Mouse (Mus musculus) right cerebral cortex, postnatal 4 days (tissue): ENCODE measurements around the gene Pank4.

Experiments
- DNase-seq: peaks from one replicate; pipeline ENCODE4 v3.0.0-alpha.2; 2022

Pank4 gene

GRCm38 (mm10) chr4:154944121-154944590 is 19.8 kb upstream of the Pank4 start:
- peak; percentile 43 for DNase-seq

- DNase-seq = peak; percentile 61
Observed at GRCm38 (mm10) chr4:154946319-154946718, 17.6 kb upstream of the Pank4 start.

DNA sequence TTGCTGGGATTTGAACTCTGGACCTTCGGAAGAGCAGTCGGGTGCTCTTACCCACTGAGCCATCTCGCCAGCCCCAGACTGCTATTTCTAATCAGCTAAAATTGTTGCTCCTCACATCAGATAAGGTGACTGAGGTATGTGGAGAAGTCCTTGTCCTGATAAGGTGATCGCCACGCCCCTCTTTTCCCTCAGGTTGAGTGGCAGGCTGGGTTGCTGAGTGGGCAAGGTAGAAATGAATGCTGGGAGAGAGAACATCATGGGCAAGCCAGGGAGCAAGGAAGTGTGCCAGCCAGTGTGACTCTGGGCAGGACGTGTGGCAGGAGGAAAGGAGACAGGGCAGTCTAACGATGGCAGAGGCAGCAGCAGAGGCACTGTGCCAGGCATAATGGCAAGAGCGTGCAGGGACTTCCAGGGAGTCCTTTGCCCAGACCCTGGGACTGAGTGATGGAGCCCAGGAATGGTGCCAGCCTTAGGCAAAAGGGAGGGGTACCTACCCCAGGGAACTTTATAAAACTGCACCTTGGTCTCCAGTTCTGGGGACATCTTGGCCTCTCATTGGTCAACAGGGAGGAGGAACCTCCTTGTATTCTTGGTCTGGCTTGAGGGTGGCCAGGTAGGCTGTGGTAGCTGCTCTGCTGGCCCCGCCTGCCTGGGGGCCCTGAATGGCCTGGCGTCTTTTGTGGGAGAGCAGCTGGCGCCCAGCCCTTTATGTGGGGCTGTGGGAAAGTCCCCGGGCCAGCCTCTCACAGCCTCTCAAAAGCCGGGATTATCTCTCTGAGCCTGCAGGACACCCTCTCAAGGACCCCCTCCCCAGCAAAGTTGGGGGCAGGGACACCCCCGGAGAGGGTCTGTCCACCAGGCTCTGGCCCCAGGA is 15.6 kb upstream of the Pank4 start:
- peak; percentile 73 for DNase-seq

DNA sequence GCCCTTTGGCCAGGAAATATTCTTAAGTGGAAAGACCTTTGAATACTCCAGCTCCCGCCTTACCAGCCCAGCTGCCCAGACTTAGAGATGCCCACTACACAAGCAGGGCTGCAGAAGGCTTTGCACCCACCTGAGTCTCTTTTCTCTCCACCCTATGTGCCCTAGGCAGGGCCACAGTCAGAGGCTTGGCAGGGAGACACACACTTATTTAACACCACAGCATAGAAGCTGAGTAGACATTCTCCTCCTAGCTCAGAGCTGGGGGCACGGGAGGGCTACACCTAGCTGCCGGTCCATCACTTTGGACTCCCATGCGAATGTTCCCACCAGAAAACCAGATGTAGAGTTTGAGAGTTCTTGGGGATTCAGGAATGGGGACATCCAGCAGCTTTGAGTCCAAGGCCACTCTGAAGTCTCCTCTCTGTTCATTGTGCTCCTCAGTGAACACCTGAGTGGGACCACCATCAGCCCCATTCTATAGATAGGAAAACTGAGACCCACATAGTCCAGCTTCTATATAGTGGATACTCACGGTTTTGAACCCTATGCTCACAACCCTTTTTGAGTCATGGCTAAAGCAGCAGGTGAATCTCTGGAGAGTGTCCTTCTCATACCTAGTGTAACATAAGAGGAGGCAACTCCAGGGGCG is 14.9 kb upstream of the Pank4 start:
- DNase-seq = no peak

- no peak for DNase-seq
Observed at GRCm38 (mm10) chr4:154949589-154949982, 14.3 kb upstream of the Pank4 start.

DNA sequence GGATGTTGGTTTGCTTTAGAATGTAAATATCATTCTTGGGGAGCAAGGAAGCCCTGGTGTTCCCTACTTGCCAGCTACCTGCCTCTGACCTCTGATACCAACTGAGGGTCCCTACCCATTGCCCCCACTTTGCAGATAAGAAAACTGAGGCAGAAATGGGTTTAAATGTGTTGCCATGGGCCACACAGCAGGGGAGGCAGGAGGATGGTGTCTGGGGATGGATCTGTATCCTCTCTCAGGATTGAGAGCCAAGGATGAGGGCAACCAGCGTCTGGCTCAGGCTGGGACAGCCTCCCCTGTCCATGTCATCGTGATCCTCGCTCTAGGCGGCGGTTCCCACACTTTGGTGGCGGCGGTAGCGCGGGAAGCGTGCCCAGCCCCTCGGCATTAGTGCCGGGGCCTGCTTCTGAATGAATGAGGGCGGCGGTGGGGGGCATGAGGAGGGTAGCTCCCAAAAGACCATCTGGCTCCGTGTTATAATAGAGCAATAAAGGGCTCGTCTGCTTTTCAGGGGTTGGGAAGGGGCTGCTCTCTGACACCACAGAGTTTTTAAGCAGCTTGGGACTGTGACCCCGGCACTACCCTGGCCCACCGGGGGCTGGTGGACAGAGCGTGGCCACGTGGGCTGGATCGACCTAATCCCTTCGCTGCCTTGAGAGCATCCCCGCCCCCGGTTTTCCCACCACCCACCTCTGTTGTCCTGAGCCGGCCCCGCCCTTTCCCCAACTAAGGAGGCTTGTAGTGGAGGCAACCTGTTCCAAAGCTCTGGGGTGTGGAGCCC is 11.3 kb upstream of the Pank4 start:
- DNase-seq = peak; percentile 47

DNA sequence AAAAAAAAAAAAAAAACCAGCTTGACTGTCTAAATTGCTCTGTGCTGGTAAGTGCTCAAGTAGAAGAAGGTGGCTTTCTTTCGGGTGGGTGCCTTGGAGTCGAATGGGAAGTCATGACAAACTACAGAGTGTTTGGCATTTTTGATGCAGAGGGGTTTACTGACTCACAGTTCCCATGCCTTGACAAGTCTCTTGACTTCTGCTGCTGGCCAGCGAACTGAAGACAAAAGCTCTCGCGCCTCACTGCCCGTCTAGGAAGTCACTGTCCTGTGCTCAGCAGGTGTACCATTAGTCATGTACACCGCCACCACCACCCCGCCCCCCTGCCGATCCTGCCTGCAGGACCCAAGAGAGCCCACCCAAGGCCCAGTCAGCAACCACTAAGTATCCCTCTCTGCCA is 7.3 kb upstream of the Pank4 start:
- no peak for DNase-seq

DNA sequence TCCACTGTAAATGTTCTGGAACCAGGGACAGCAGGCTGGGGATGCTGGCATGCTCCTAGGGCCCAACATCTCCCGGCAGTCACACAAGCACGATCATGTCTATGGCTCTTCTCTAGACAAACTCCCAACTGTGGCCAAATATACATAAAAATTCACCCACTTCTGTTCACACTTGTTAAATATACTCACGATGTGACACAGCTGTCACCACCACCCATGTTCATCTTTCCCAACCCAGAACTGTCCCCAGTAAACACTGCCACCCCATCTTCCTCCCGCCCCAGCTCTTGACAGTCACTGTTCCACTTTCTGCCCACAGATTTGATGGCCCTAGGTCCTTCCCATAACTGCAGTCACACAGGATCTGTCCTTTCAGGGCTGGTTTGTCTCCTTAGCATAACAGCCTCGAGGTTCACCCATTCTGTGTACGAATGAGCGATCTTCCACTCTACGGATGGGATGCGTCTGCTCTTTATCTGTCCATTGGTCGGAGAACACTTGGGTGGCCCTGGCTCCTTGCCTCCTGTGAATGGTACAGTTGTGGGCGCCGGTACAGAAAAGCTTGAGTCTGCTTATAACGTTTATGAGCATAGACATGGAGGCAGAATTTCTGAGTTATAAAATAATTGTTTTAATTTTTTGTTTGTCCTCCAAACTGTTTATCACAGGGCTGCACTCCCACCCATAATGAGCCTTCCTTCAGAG is 6.5 kb upstream of the Pank4 start:
- no peak for DNase-seq

GRCm38 (mm10) chr4:154958171-154958570 is 5.8 kb upstream of the Pank4 start:
- peak; percentile 75 for DNase-seq

DNA sequence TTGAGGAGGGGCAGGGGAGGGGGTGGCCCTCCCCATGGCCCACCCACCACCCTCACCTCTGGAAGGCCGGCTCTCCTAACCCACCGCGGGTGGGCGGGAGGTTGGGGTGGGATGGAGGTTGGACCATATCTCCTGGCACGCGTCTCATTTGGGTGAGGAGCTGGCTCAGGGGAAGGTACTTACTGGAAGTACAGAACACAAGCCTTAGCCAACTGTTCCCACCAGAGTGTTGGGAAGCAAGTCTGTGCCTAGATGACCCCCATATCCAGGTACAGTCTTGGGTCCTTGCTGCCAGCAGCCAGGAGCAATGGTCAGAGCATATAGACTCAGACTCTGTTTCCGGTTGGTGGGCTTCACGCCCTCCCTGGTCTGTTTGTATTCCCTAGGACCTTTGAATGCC is 5.3 kb upstream of the Pank4 start:
- DNase-seq = no peak

- DNase-seq = no peak
Observed at GRCm38 (mm10) chr4:154960021-154960689, 3.8 kb upstream of the Pank4 start.

GRCm38 (mm10) chr4:154960690-154961225 is 3.2 kb upstream of the Pank4 start, which contains the start of gene Hes5:
Gene Hes5, plus strand, starts transcription at chr4:154960923.
- DNase-seq = peak; percentile 65

- DNase-seq = peak; percentile 38
Observed at GRCm38 (mm10) chr4:154961226-154961738, 2.6 kb upstream of the Pank4 start.

DNA sequence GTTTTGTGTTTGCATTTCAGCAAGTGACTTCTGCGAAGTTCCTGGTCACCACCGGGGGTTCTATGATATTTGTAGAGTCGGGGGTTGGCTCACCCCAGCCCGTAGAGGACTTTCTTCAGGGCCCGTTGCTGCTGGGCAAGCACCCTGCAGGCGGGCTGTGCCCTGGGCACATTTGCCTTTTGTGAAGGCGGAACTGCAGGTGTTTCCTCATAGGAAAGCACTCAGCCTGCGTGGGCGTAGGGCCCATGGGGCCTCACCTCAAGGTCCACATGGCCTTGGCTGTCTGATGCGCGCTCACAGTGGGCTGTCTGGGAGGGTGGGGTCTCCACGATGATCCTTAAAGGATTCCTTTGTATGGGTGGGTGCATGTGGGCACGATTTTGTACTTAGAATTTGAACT is 2.0 kb upstream of the Pank4 start:
- DNase-seq = no peak

DNA sequence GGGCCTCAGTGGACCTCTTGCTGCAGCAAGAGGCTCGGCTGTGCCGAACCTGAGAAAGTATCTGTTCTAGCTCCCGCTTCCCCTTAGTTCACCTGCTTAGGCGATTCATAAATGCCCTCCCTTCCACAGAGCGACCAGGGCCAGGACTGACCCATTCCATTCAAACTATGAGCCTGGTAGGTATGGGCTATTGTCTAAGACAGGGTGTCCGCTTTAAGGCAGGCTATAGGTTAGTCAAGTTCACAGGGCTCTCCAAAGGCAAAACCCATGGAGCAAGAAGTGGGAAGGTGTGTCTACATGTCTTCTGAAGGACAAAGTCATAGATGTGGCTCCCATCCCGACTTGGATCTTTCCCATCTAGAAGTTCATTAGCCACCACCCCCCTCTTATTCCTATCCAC is 1.2 kb upstream of the Pank4 start:
- DNase-seq = no peak

GRCm38 (mm10) chr4:154963190-154963836 is 610 bp upstream of the Pank4 start:
- no peak for DNase-seq

DNA sequence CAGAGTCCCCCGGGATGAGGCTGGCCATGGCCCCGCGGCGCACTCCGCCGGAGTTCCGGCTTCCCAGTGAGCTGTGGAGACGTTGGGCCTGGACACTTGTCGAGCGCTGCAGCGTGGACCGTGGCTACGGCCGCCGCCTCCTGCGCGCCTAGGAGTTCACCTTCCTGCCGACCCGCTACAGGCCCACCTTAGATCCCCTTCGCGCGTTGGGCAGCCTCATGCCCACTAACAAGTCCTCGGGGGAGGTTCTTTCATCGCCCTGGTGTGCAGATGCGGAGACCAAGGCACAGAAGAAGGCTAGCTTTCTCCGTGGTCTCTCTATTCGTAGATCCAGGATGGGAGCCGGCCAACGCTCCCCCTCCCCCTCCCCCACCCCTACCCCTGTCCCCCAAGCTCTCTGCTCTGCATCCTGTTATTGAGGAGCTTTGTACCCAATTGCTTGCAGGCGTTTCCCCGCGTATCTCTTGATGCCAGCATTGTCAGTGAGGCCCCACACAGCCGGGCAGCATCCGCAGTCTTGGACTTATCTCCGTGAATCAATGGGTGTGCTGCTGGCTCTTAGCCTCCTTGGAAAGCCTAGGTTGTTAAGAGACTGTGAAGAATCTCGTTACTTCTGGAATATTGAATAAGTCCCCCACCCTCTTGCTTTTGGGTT is 785 bp downstream of the Pank4 start:
- no peak for DNase-seq

DNA sequence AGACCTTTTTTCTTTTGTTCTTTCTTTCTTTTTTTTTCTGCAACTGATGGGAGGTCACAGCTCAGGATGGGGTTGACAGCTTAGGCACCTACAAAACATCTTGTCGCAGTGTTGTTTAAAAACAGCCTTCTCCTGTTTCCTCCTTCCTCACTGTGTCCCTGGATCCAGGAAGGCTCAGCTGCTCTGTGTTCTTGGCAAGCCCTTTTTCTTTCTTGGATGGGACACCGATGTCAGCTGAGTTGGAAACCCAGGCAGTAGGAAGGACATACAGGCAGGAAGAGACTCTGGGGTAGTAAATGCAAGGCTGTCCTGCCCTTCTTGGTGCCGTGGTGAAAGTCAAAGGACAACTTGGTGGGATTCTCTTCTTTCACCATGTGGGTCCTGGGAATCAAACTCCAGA is 1.9 kb downstream of the Pank4 start:
- DNase-seq = no peak

- peak; percentile 72 for DNase-seq
Observed at GRCm38 (mm10) chr4:154967173-154967572, 3.2 kb downstream of the Pank4 start.

- DNase-seq = no peak
Observed at GRCm38 (mm10) chr4:154972546-154972945, 8.6 kb downstream of the Pank4 start.
